Mouse (Mus musculus) skeletal muscle tissue, adult 2 months (tissue): ENCODE results near the gene Ass1.
A peak's percentile ranks its signal among the peaks of the same experiment; 100 is the strongest.
"Not testable (repeated sequence)": the region's sequence is repeated elsewhere in the genome, so short reads cannot be mapped to it uniquely, and the experiment has no call there.

Source experiments
- DNase-seq: peaks from one replicate; pipeline ENCODE4 v3.0.0-alpha.2; 2012; ENCODE audit warnings: low read depth, low spot score

Ass1 gene

DNA sequence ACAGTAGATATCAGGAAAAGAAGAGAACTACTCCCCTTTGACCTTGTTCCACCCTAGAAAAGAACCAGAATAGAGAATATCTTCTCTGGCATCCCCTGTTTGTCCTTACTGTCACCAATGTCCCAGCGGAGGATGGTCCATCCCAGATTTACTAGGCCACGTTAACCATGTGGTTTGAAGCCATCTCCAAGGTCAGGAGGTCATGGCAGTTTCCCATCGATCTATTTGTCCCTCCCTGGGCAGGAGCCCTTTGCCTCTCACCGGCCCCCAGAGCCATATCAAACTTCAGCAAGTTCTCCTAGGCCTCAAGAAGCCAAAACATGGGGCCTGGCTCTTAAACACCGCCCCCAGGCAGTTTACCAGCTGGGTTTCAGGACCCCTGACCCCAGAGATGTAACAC lies 60.2 kb downstream of the Ass1 start:
- DNase-seq = no peak

DNA sequence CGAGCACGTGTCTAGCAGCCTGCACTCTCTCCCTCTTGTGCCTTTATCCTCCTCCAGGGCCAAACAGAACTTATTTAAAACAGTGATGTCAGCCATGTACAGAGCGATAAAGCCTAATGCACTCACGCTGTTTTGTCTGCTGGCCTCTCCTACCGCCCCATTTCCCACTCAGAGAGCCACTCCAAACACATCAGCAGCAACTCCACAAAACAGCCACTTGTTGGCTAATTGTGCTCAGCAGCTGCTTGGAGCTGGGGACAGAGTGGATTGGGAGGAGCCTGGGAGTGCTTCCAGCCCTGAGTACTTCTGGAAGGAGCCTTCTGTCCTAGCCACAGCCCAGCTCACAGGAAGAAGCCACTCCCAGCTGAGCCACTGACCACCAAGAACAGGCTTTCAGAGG lies 67.0 kb downstream of the Ass1 start:
- peak; percentile 68 for DNase-seq

DNA sequence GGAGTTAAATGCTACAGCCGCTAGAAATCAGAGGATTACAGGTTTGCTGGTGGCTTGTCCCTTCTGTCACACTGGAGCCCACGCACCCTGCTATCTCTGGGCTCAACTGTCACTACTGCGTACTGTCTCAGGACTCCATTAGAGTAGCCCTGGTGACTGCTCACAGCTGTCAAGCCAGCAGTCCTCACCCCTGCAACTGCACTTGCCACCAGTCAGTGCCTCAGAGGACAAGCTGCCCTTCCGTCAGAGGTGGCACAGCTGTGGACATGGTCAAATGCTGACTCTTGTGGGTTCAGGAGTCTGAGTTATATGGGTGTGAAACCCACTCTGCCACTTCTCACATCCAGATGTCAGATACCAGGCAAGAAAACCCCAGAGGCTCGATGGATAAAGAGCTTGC lies 68.7 kb downstream of the Ass1 start:
- DNase-seq = no peak

DNA sequence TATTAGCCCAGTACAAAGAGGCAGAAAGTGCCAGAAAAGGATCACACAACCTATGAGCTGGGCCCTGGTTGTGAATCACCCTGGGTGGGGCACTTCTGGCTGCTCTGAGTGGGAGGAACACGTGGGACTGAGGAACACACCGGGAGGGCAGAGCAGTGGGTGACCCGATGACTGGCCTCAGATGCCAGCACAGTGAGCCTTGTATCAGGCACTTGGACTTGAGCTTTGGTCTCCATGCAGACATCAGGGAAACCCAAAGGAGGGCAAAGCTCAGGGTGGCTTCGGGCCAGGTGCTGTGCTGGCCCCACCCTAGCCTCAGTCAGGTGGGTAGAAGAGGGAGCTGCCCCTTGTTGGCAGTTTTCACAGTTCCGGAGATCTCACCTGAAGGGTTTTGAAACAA lies 71.6 kb downstream of the Ass1 start:
- DNase-seq = no peak

DNA sequence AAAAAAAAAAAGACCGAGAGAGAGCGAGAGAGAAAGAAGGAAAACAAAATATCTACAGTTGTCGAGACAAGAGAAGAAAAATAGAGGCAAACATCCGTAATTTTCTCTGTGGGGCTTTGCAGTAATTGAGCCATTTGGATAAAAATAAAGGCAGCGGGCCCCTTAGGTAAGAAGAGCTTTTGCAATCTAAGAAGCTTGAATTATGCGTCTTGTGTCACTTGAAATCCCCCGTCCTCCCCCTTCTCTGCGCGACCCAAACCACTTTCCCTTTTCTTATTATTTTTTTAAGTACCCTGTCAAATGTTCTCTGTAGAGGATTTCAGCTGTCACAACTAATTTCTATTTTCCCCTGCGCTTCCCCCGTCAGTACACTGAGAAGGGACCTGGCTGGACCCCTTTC lies 77.7 kb downstream of the Ass1 start:
- no peak for DNase-seq

DNA sequence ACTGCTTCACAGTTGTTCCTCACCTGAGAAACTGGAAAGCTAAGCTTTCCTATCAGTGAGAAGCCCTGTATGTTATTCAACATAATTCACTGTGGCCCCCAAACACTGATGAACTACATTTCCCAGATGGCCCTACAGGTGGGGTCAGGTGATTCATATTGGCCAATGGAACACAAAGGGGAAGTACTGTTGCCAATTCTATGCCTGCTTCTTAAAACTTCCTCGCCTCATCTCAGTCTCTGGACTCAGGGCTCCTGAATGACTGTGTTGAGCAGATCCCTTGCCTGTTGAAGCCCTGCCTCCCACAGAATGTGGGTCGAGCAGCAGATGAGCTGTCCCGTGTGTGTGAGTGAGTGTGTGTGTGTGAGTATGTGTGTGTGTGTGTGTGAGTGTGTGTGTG lies 80.5 kb downstream of the Ass1 start:
- DNase-seq = no peak

DNA sequence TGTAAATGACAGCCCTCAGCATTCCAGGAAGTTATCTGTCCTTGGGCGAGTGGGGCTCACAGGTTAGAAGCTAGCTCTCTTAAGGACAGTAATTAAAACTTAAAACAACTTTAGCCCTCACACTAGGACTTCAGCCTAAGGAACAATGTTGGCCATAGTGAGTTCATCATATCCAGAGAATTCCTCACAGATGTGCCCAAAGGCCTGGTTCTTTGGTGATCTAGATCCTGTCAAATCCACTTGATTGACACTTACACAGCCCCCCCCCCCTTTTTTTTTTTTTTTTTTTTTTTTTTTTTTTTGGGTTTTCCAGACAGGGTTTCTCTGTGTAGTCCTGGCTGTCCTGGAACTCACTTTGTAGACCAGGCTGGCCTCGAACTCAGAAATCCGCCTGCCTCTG lies 81.3 kb downstream of the Ass1 start:
- not testable (repeated sequence) for DNase-seq

DNA sequence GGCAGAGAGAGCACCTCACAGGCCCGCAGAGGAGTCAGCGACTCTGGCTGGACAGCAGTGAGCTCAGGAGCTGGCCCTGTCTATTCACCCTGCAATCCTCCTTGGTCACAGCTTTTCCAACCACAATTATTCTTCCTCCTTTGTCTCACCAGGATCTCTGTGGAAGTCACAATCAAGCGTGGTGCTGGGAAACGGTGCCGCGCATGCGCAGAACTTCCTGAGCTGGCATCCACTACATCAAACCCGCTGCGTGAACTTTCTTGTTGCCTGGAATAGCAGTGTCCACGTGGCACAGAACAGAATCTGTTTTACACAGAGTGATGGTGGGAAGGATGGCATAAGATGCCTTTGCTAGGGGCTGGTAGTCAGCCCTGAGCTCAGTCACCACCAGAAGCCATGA lies 82.0 kb downstream of the Ass1 start:
- DNase-seq = no peak

DNA sequence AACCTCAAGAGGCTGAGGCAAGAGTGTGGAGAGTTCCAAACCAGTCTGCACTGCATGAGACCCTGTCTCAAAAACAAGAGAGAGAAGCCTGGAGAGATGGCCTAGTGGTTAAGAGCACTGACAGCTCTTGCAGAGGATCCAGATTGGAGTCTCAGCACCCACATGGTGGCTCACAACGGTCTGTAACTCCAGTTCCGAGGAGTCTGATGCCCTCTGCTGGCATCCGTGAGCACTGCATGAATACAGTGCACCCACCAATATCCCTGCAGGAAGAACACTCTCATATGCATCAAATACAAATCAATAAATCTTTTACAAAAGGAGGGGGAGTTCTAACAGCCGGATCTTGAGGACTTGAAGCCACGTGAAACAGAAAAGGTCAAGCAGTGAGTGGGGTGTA lies 84.6 kb downstream of the Ass1 start:
- no peak for DNase-seq
